Comparison of ENCODE assay signal across 13 mouse cellular contexts in genomic region chr8:84650213-84650612, GRCm38 (mm10). TPM values are rescaled to one million over a fixed set of nuclear protein-coding genes. Genes with fewer than 3 reads are reported as not detected.
A peak's percentile ranks its signal among the peaks of the same experiment; 100 is the strongest.
DNase-seq lines count a peak whose midpoint lies in the region; ATAC-seq and TF ChIP-seq lines count a peak whose summit lies in the region.
"Had no signal": no experiment of that assay in that cellular context is flagged by ENCODE, and none has a peak within 500 bp of the region (broad histone marks: within the 10 kb centered on the region; RNA-seq: fewer than 3 reads in every experiment).

No protein-coding gene starts in this region.

- DNase-seq in liver, adult 2 months (ENCODE audit: extremely low read depth, low read depth, low spot score), result peak; percentile 78
- DNase-seq in liver (no peak), adipocyte (ENCODE audit: low spot score) (no peak)
- DNase-seq in embryonic facial prominence, embryonic 11.5 days (ENCODE audit: low spot score), result no peak
- DNase-seq in urinary bladder, postnatal 4 days (ENCODE audit: low spot score in 2 of 2), result no peak
- DNase-seq: cerebellum, postnatal 36 days; layer of hippocampus, adult 9-11 months had no signal

- 0 out of 2 replicates have a peak, but pooled peaks have one; percentile 9 for TF ChIP-seq POLR2A in liver, adult 2 months (IDR thresholded peaks at IDR 0.05; ENCODE audit: extremely low read depth, insufficient read depth, low read length)

- H3K27me3 ChIP-seq in liver, adult 2 months (ENCODE audit: control insufficient read depth, insufficient read depth, low read length), result no peaks in the 10 kb centered on the region
- H3K27me3 ChIP-seq in embryonic facial prominence, embryonic 11.5 days (ENCODE audit: control insufficient read depth, insufficient read depth, low read length), result no peaks in the 10 kb centered on the region
- no peaks in the 10 kb centered on the region for H3K27me3 ChIP-seq in intestine, embryonic 15.5 days (replicated peaks)
- H3K27me3 ChIP-seq in stomach, embryonic 14.5 days (ENCODE audit: control insufficient read depth, insufficient read depth, low read length), result no peaks in the 10 kb centered on the region
- H3K27me3 ChIP-seq: CH12.LX had no signal

- H3K9me3 ChIP-seq in embryonic facial prominence, embryonic 11.5 days (replicated peaks; ENCODE audit: control insufficient read depth, low read length), result no peaks in the 10 kb centered on the region
- no peaks in the 10 kb centered on the region for H3K9me3 ChIP-seq in intestine, embryonic 15.5 days
- H3K9me3 ChIP-seq in stomach, embryonic 14.5 days (ENCODE audit: control insufficient read depth, low read depth, low read length), result no peaks in the 10 kb centered on the region

- TF ChIP-seq CTCF in liver, adult 2 months (IDR thresholded peaks at IDR 0.05; ENCODE audit: low read depth, low read length), result no peak

- ATAC-seq in embryonic facial prominence, embryonic 11.5 days (replicated peaks; ENCODE audit: insufficient number of reproducible peaks, low FRiP score, low TSS enrichment, low read depth), result no peak
- ATAC-seq in intestine, embryonic 15.5 days, result peak; percentile 82
- no peak for ATAC-seq in stomach, embryonic 14.5 days (ENCODE audit: insufficient number of reproducible peaks, insufficient read depth, low FRiP score, low read depth)
- ATAC-seq: activated CD4-positive, CD25-positive, alpha-beta regulatory T cell, adult 4 months had no signal

- H3K36me3 ChIP-seq in liver, adult 2 months (ENCODE audit: control insufficient read depth, insufficient read depth, low read length), result no peaks in the 10 kb centered on the region
- no peaks in the 10 kb centered on the region for H3K36me3 ChIP-seq in embryonic facial prominence, embryonic 11.5 days (replicated peaks; ENCODE audit: control insufficient read depth, insufficient read depth, low read depth, low read length)
- no peaks in the 10 kb centered on the region for H3K36me3 ChIP-seq in intestine, embryonic 15.5 days
- no peaks in the 10 kb centered on the region for H3K36me3 ChIP-seq in stomach, embryonic 14.5 days (ENCODE audit: control insufficient read depth, insufficient read depth, low read length)

- no peak overlapping the region for H3K4me2 ChIP-seq in embryonic facial prominence, embryonic 11.5 days (ENCODE audit: low read depth, low read length)
- H3K4me2 ChIP-seq in intestine, embryonic 15.5 days (replicated peaks), result no peak overlapping the region
- no peak overlapping the region for H3K4me2 ChIP-seq in stomach, embryonic 14.5 days (replicated peaks; ENCODE audit: low read depth, low read length)
- H3K4me2 ChIP-seq: midbrain, embryonic 11.5 days had no signal

- H3K4me1 ChIP-seq in liver, adult 2 months (ENCODE audit: control insufficient read depth, insufficient read depth, low read length), result peaks cover 10% of the 10 kb centered on the region
- H3K4me1 ChIP-seq in embryonic facial prominence, embryonic 11.5 days (ENCODE audit: control insufficient read depth, insufficient read depth, low read length), result peaks cover 5% of the 10 kb centered on the region; the same call in 1 of the 2 replicates
- peaks cover 12% of the 10 kb centered on the region for H3K4me1 ChIP-seq in intestine, embryonic 15.5 days (replicated peaks)
- peaks cover 10% of the 10 kb centered on the region for H3K4me1 ChIP-seq in stomach, embryonic 14.5 days (ENCODE audit: control insufficient read depth, insufficient read depth, low read length)

- 23% methylated on average over 3 of the region's 3 CpGs for WGBS in liver, adult 2 months
- WGBS in embryonic facial prominence, embryonic 11.5 days, result 43% methylated on average over 3 of the region's 3 CpGs
- WGBS in intestine, embryonic 15.5 days, result 39% methylated on average over 3 of the region's 3 CpGs
- 49% methylated on average over 3 of the region's 3 CpGs for WGBS in stomach, embryonic 14.5 days

- H3K79me2 ChIP-seq in liver, adult 2 months (ENCODE audit: control insufficient read depth, insufficient read depth, low read length), result no peaks in the 10 kb centered on the region

- no peak overlapping the region for H3K4me3 ChIP-seq in liver, adult 2 months (ENCODE audit: insufficient read depth, low read depth, low read length)
- no peak overlapping the region for H3K4me3 ChIP-seq in embryonic facial prominence, embryonic 11.5 days (ENCODE audit: low read depth, low read length)
- no peak overlapping the region for H3K4me3 ChIP-seq in intestine, embryonic 15.5 days (replicated peaks)
- H3K4me3 ChIP-seq in stomach, embryonic 14.5 days (ENCODE audit: low read depth, low read length), result no peak overlapping the region

- peak overlapping the region; percentile 71 for H3K27ac ChIP-seq in liver, adult 2 months (replicated peaks; ENCODE audit: insufficient read depth, low read depth, low read length)
- peak overlapping the region; percentile 10 for H3K27ac ChIP-seq in embryonic facial prominence, embryonic 11.5 days (replicated peaks; ENCODE audit: low read depth, low read length)
- peak overlapping the region; percentile 64 for H3K27ac ChIP-seq in intestine, embryonic 15.5 days
- peak overlapping the region; percentile 61; the same call in 1 of the 2 replicates for H3K27ac ChIP-seq in stomach, embryonic 14.5 days (ENCODE audit: low read length)
- H3K27ac ChIP-seq: liver, embryonic 14.5 days had no signal

- no peak overlapping the region for H3K9ac ChIP-seq in liver, adult 2 months (ENCODE audit: low read depth, low read length)
- H3K9ac ChIP-seq in embryonic facial prominence, embryonic 11.5 days (replicated peaks; ENCODE audit: low read length), result peak overlapping the region; percentile 13; the same call in 1 of the 2 replicates
- H3K9ac ChIP-seq in intestine, embryonic 15.5 days, result no peak overlapping the region
- no peak overlapping the region for H3K9ac ChIP-seq in stomach, embryonic 14.5 days (replicated peaks; ENCODE audit: low read depth, low read length)
- H3K9ac ChIP-seq: liver, embryonic 14.5 days had no signal

RNA-seq across cellular contexts. Expression of gene Ier2, which starts 12.4 kb away (rescaled TPM):
- 13.1 and 15.6 TPM in 2 replicates for total RNA-seq in liver, adult 2 months (2014; rRNA removed)
- polyA plus RNA-seq in liver, adult 2 months (2012; rRNA removed), result 12.0 and 12.6 TPM in 2 replicates
- 86.9 and 89.6 TPM in 2 replicates for polyA plus RNA-seq in embryonic facial prominence, embryonic 11.5 days (2014; fragmentation: Nextera tagmentation; extraction: Ambion mirVana)
- 84.2 and 85.5 TPM in 2 replicates for polyA plus RNA-seq in intestine, embryonic 15.5 days (2015; fragmentation: Nextera tagmentation; extraction: Ambion mirVana)
- 73.1 and 83.4 TPM in 2 replicates for polyA plus RNA-seq in stomach, embryonic 14.5 days (2014; fragmentation: Nextera tagmentation; extraction: Ambion mirVana)

RNA-seq across cellular contexts. Expression of gene Trmt1, which starts 35.9 kb away (rescaled TPM):
- 20.7 and 27.3 TPM in 2 replicates for total RNA-seq in liver, adult 2 months (2014; rRNA removed)
- polyA plus RNA-seq in liver, adult 2 months (2012; rRNA removed), result 44.6 and 58.6 TPM in 2 replicates
- 61.5 and 64.7 TPM in 2 replicates for polyA plus RNA-seq in embryonic facial prominence, embryonic 11.5 days (2014; fragmentation: Nextera tagmentation; extraction: Ambion mirVana)
- 59.9 and 68.3 TPM in 2 replicates for polyA plus RNA-seq in intestine, embryonic 15.5 days (2015; fragmentation: Nextera tagmentation; extraction: Ambion mirVana)
- 64.6 and 65.7 TPM in 2 replicates for polyA plus RNA-seq in stomach, embryonic 14.5 days (2014; fragmentation: Nextera tagmentation; extraction: Ambion mirVana)

RNA-seq across cellular contexts. Expression of gene Nacc1, which starts 37.4 kb away (rescaled TPM):
- 5.3 and 8.0 TPM in 2 replicates for total RNA-seq in liver, adult 2 months (2014; rRNA removed)
- polyA plus RNA-seq in liver, adult 2 months (2012; rRNA removed), result 31.0 and 32.6 TPM in 2 replicates
- 21.0 and 21.1 TPM in 2 replicates for polyA plus RNA-seq in embryonic facial prominence, embryonic 11.5 days (2014; fragmentation: Nextera tagmentation; extraction: Ambion mirVana)
- polyA plus RNA-seq in intestine, embryonic 15.5 days (2015; fragmentation: Nextera tagmentation; extraction: Ambion mirVana), result 14.8 and 17.0 TPM in 2 replicates
- polyA plus RNA-seq in stomach, embryonic 14.5 days (2014; fragmentation: Nextera tagmentation; extraction: Ambion mirVana), result 25.1 and 25.7 TPM in 2 replicates

RNA-seq across cellular contexts. Expression of gene Lyl1, which starts 51.0 kb away (rescaled TPM):
- 0.18 and 0.47 TPM in 2 replicates for total RNA-seq in liver, adult 2 months (2014; rRNA removed)
- 0.71 and 1.3 TPM in 2 replicates for polyA plus RNA-seq in liver, adult 2 months (2012; rRNA removed)
- 4.6 and 5.3 TPM in 2 replicates for polyA plus RNA-seq in embryonic facial prominence, embryonic 11.5 days (2014; fragmentation: Nextera tagmentation; extraction: Ambion mirVana)
- 5.1 and 5.5 TPM in 2 replicates for polyA plus RNA-seq in intestine, embryonic 15.5 days (2015; fragmentation: Nextera tagmentation; extraction: Ambion mirVana)
- 4.6 and 5.0 TPM in 2 replicates for polyA plus RNA-seq in stomach, embryonic 14.5 days (2014; fragmentation: Nextera tagmentation; extraction: Ambion mirVana)

Comparison
In these comparisons a context has a peak if more than half of its experiments do, and no peak if none do; other contexts are left out.
1. H3K27ac ChIP-seq: peak in every context shown above with its lines; median percentile 71 in liver, adult 2 months; 64 in intestine, embryonic 15.5 days; 61 in stomach, embryonic 14.5 days; 10 in embryonic facial prominence, embryonic 11.5 days.